Mouse (Mus musculus) midbrain, embryonic 15.5 days (tissue): ENCODE results near the gene Cmtm6. TPM values are rescaled to one million over a fixed set of nuclear protein-coding genes. Genes with fewer than 3 reads are reported as not detected.
"Not testable (repeated sequence)": the region's sequence is repeated elsewhere in the genome, so short reads cannot be mapped to it uniquely, and the experiment has no call there.

Source experiments
- ATAC-seq: fragments of 200-750 bp; cut with Nextera tagmentation; replicated peaks from 2 replicates; pipeline ENCODE4 v1.8.0; 2017; ENCODE audit warnings: moderate TSS enrichment
- H3K27ac ChIP-seq: fragments of 300-500 bp; sonication (generic); 2 replicates; pipeline ENCODE4 v1.5.1; 2015; ENCODE audit warnings: mild to moderate bottlenecking, inconsistent platforms
- H3K27me3 ChIP-seq: fragments of 300-500 bp; sonication (generic); replicated peaks from 2 replicates; pipeline ENCODE4 v1.6.1; 2015; ENCODE audit warnings: inconsistent platforms
- H3K36me3 ChIP-seq: fragments of 300-500 bp; sonication (generic); replicated peaks from 2 replicates; pipeline ENCODE4 v1.6.1; 2015; ENCODE audit warnings: inconsistent platforms
- H3K4me1 ChIP-seq: fragments of 300-500 bp; sonication (generic); 2 replicates; pipeline ENCODE4 v1.6.1; 2015; ENCODE audit warnings: inconsistent platforms
- H3K4me2 ChIP-seq: fragments of 300-500 bp; sonication (generic); 2 replicates; pipeline ENCODE4 v1.6.1; 2015; ENCODE audit warnings: inconsistent platforms, mild to moderate bottlenecking, moderate library complexity
- H3K4me3 ChIP-seq: fragments of 300-500 bp; sonication (generic); 2 replicates; pipeline ENCODE4 v1.5.1; 2015; ENCODE audit warnings: mild to moderate bottlenecking, inconsistent platforms
- H3K9ac ChIP-seq: fragments of 300-500 bp; sonication (generic); 2 replicates; pipeline ENCODE4 v1.6.1; 2015; ENCODE audit warnings: mild to moderate bottlenecking, inconsistent platforms
- H3K9me3 ChIP-seq: fragments of 300-500 bp; sonication (generic); 2 replicates; pipeline ENCODE4 v1.6.1; 2016; ENCODE audit warnings: inconsistent platforms
- WGBS: fragments of 180-500 bp; shearing (Covaris S2); methylation state at CpG from one replicate; pipeline ENCODE4 v1.1.7; 2015; ENCODE audit warnings: mixed read lengths; 5-methylcytosine and 5-hydroxymethylcytosine counted together
- polyA plus RNA-seq: library from polyadenylated mRNA; unstranded; fragments of >200 nt; fragmentation: Nextera tagmentation; extraction: Ambion mirVana; gene quantifications from 2 replicates; pipeline ENCODE4 v1.2.1, GENCODE M21; 2015

Cmtm6 gene
- polyA plus RNA-seq, 1 experiment from 2014 or later, result 18.3 TPM

GRCm38 (mm10) chr9:114699882-114700665 is 30.8 kb upstream of the Cmtm6 start:
- Histone ChIP-seq H3K4me2 (no peak overlapping the region), H3K4me3 (no peak overlapping the region), H3K27ac (no peak overlapping the region), H3K27me3 (no peaks in the 10 kb centered on the region), H3K9ac (no peak overlapping the region), H3K4me1 (no peaks in the 10 kb centered on the region), H3K9me3 (no peaks in the 10 kb centered on the region), H3K36me3 (no peaks in the 10 kb centered on the region; the same call in 1 of the 2 replicates)
- ATAC-seq, result no peak
- WGBS, result 92% methylated on average over 16 of the region's 16 CpGs

GRCm38 (mm10) chr9:114701031-114701430 is 29.9 kb upstream of the Cmtm6 start:
- peaks cover 7% of the 10 kb centered on the region; the same call in 1 of the 2 replicates for H3K36me3 ChIP-seq
- H3K9ac ChIP-seq, result no peak overlapping the region
- no peak overlapping the region for H3K27ac ChIP-seq
- no peaks in the 10 kb centered on the region for H3K4me1 ChIP-seq
- H3K4me3 ChIP-seq, result no peak overlapping the region
- no peaks in the 10 kb centered on the region for H3K27me3 ChIP-seq
- no peak overlapping the region for H3K4me2 ChIP-seq
- 94% methylated on average over 2 of the region's 2 CpGs for WGBS
- ATAC-seq, result no peak
- no peaks in the 10 kb centered on the region for H3K9me3 ChIP-seq

GRCm38 (mm10) chr9:114701921-114702320 is 29.0 kb upstream of the Cmtm6 start:
- H3K36me3 ChIP-seq, result peaks cover 8% of the 10 kb centered on the region; the same call in 1 of the 2 replicates
- no peaks in the 10 kb centered on the region for H3K27me3 ChIP-seq
- ATAC-seq, result no peak
- no peak overlapping the region for H3K27ac ChIP-seq
- H3K4me3 ChIP-seq, result no peak overlapping the region
- WGBS, result 93% methylated on average over 4 of the region's 4 CpGs
- no peak overlapping the region for H3K4me2 ChIP-seq
- no peak overlapping the region for H3K9ac ChIP-seq
- no peaks in the 10 kb centered on the region for H3K4me1 ChIP-seq
- no peaks in the 10 kb centered on the region for H3K9me3 ChIP-seq

GRCm38 (mm10) chr9:114707805-114708204 is 23.1 kb upstream of the Cmtm6 start:
- Histone ChIP-seq H3K27me3 (no peaks in the 10 kb centered on the region), H3K4me3 (no peak overlapping the region), H3K36me3 (peaks cover 30% of the 10 kb centered on the region), H3K4me2 (no peak overlapping the region), H3K4me1 (no peaks in the 10 kb centered on the region), H3K9me3 (no peaks in the 10 kb centered on the region), H3K9ac (no peak overlapping the region), H3K27ac (no peak overlapping the region)
- WGBS, result 97% methylated on average over 4 of the region's 4 CpGs
- no peak for ATAC-seq

GRCm38 (mm10) chr9:114710345-114710744 is 20.6 kb upstream of the Cmtm6 start:
- no peaks in the 10 kb centered on the region for H3K9me3 ChIP-seq
- H3K27ac ChIP-seq, result no peak overlapping the region
- no peak for ATAC-seq
- H3K9ac ChIP-seq, result no peak overlapping the region
- WGBS, result 79% methylated on average over 7 of the region's 7 CpGs
- H3K4me3 ChIP-seq, result no peak overlapping the region
- no peaks in the 10 kb centered on the region for H3K27me3 ChIP-seq
- H3K36me3 ChIP-seq, result peaks cover 53% of the 10 kb centered on the region
- H3K4me1 ChIP-seq, result no peaks in the 10 kb centered on the region
- no peak overlapping the region for H3K4me2 ChIP-seq

GRCm38 (mm10) chr9:114713481-114713880 is 17.4 kb upstream of the Cmtm6 start:
- no peak overlapping the region for H3K27ac ChIP-seq
- no peak overlapping the region for H3K4me2 ChIP-seq
- H3K4me3 ChIP-seq, result no peak overlapping the region
- H3K36me3 ChIP-seq, result peaks cover 60% of the 10 kb centered on the region
- H3K9ac ChIP-seq, result no peak overlapping the region
- no peaks in the 10 kb centered on the region for H3K9me3 ChIP-seq
- H3K4me1 ChIP-seq, result no peaks in the 10 kb centered on the region
- no peak for ATAC-seq
- 92% methylated on average over 7 of the region's 7 CpGs for WGBS
- no peaks in the 10 kb centered on the region for H3K27me3 ChIP-seq

- H3K4me2 ChIP-seq, result no peak overlapping the region
- no peak overlapping the region for H3K9ac ChIP-seq
- no peaks in the 10 kb centered on the region for H3K4me1 ChIP-seq
- no peaks in the 10 kb centered on the region for H3K9me3 ChIP-seq
- no peaks in the 10 kb centered on the region for H3K27me3 ChIP-seq
- H3K4me3 ChIP-seq, result no peak overlapping the region
- H3K36me3 ChIP-seq, result peaks cover 78% of the 10 kb centered on the region
- ATAC-seq, result no peak
- H3K27ac ChIP-seq, result no peak overlapping the region
- 86% methylated on average over 18 of the region's 18 CpGs for WGBS
Measured at GRCm38 (mm10) chr9:114716677-114717331, 14.1 kb upstream of the Cmtm6 start.

- 0% methylated on average over 3 of the region's 3 CpGs for WGBS
Measured at GRCm38 (mm10) chr9:114727315-114727714, 3.6 kb upstream of the Cmtm6 start.

GRCm38 (mm10) chr9:114728432-114728831 is 2.5 kb upstream of the Cmtm6 start:
- not testable (repeated sequence) for H3K9me3 ChIP-seq, H3K27me3 ChIP-seq, H3K27ac ChIP-seq, H3K9ac ChIP-seq, H3K4me2 ChIP-seq, H3K4me3 ChIP-seq, ATAC-seq
- 61% methylated on average over 2 of the region's 2 CpGs for WGBS
- Histone ChIP-seq H3K4me1 (peaks cover 12% of the 10 kb centered on the region), H3K36me3 (peaks cover 20% of the 10 kb centered on the region)

More at GRCm38 (mm10) chr9:114727315-114727714, 3.6 kb upstream of the Cmtm6 start:
- no peak for ATAC-seq
- H3K4me3 ChIP-seq, result no peak overlapping the region
- H3K27me3 ChIP-seq, result no peaks in the 10 kb centered on the region
- peaks cover 10% of the 10 kb centered on the region for H3K4me1 ChIP-seq
- no peak overlapping the region for H3K9ac ChIP-seq
- no peak overlapping the region for H3K27ac ChIP-seq
- H3K4me2 ChIP-seq, result no peak overlapping the region
- H3K36me3 ChIP-seq, result peaks cover 30% of the 10 kb centered on the region
- H3K9me3 ChIP-seq, result no peaks in the 10 kb centered on the region

GRCm38 (mm10) chr9:114729911-114730805 is 758 bp upstream of the Cmtm6 start:
- Histone ChIP-seq H3K4me1 (peaks cover 12% of the 10 kb centered on the region), H3K36me3 (peaks cover 4% of the 10 kb centered on the region; the same call in 1 of the 2 replicates), H3K9me3 (no peaks in the 10 kb centered on the region), H3K4me2 (peak overlapping the region; percentile 78), H3K4me3 (peak overlapping the region; percentile 88), H3K9ac (no peak overlapping the region), H3K27me3 (no peaks in the 10 kb centered on the region), H3K27ac (no peak overlapping the region)
- 44% methylated on average over 29 of the region's 30 CpGs for WGBS
- ATAC-seq, result no peak

- WGBS, result 69% methylated on average over 12 of the region's 12 CpGs
- no peak for ATAC-seq
Measured at GRCm38 (mm10) chr9:114731871-114732682, 1.2 kb downstream of the Cmtm6 start.

More at GRCm38 (mm10) chr9:114731871-114732682, 1.2 kb downstream of the Cmtm6 start:
- Histone ChIP-seq H3K4me2 (peak overlapping the region; percentile 78), H3K9ac (peak overlapping the region; percentile 85), H3K4me1 (peaks cover 12% of the 10 kb centered on the region), H3K27ac (no peak overlapping the region), H3K9me3 (no peaks in the 10 kb centered on the region), H3K27me3 (no peaks in the 10 kb centered on the region), H3K4me3 (peak overlapping the region; percentile 88), H3K36me3 (no peaks in the 10 kb centered on the region)
